Mouse (Mus musculus) ovary, adult 2 months (tissue): Measurements from ENCODE around the gene Stox2. TPM values are rescaled to one million over a fixed set of nuclear protein-coding genes. Genes with fewer than 3 reads are reported as not detected.

Source experiments
- polyA plus RNA-seq: library from polyadenylated mRNA; depleted of rRNA; stranded (reverse); fragments of >200 nt; gene quantifications from 2 replicates; pipeline ENCODE4 v1.2.3, GENCODE M21; 2012; rRNA removed

The Stox2 gene
- 3.7 and 4.2 TPM in 2 replicates for polyA plus RNA-seq

DNA sequence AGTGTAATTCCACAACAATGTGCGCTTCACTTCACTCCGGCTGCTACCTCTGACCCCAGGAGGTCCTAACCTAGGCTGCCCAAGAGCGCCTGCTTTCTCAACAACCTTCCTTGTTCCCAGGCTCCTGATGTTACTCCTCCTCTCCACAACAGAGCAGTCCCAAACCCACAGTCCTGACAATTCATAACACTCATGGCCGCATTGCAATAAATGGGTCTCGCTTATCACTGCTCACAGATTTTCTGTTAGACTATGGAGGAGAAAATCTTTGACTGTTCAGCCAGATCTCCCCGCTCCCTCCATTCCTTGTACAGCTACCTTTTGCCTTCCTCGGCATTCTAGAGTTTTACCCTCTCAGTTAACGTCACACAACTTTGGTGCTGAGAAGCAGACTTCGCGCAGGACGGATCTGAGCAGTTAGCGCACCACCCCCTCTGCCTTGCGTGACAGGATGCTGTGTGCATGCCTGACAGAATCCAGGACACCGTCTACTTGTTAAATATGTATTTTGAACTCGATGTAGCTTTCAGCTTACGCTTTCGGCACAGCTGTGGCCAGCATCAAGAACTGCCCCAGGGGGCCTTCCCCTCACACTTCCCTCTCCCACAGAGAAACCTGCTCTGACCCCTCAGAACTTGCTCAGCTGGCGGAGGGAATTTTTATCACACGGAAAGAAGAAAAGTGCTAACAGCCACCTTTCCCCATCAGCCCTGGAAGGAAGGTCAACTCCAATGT lies at the start of gene Stox2:
Stox2 (minus strand) TSS at position 51 of the 735 bp plus-strand sequence.

Other genes with a start within 250 kb of the Stox2 start
- gene Trappc11, start 87.1 kb upstream of the Stox2 start, polyA plus RNA-seq: 18.1 and 21.3 TPM in 2 replicates
- gene Rwdd4a, start 87.3 kb upstream of the Stox2 start, polyA plus RNA-seq: 21.2 and 27.5 TPM in 2 replicates
- 2.2 and 2.4 TPM in 2 replicates for gene Ing2, start 229.2 kb upstream of the Stox2 start, polyA plus RNA-seq